Mouse (Mus musculus): ENCODE results near the gene Herpud1.

Herpud1 gene

DNA sequence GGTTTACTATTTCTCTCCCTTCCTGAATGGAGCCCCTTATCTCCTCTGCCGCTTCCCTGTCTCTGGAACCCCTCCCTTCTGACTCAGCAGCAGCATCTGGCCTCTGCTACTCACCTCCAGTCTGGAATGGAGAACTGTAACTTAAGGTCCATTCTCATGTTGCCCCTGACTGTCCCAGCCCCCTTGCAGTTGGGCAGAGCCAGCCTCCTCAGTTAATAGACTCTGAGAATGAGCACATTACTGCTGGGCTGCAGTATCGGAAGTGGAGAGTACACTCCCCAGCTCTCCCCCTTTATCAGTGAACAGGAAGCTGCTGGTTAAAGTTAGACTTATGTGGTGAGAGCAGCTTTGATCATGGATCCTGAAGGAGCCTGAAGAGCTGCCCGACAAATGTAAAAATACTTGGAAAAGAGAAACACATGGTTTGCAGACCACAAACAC is 10.7 kb upstream of the Herpud1 start:
- DNase-seq (ENCODE audit: low read depth) = peak; percentile 74

DNA sequence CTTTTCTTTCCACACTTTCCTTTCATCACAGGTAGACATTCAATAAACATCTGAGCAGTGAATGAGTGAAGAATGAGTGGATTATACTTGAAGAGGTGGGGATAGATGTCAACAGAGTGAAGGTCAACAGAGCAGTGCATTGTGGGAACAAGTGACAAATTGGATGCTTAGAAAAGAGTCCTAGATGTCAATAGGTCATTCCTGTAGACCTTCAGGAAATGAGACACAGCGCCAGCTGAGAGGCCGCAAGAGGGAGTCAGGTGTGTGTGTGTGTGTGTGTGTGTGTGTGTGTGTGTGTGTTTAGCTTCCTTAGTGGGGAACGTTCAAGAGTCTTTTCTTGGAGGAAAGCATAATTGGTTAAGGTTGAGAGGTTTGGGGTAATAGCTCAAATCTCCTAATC is 10.1 kb upstream of the Herpud1 start:
- DNase-seq (ENCODE audit: low read depth) = peak; percentile 50

DNA sequence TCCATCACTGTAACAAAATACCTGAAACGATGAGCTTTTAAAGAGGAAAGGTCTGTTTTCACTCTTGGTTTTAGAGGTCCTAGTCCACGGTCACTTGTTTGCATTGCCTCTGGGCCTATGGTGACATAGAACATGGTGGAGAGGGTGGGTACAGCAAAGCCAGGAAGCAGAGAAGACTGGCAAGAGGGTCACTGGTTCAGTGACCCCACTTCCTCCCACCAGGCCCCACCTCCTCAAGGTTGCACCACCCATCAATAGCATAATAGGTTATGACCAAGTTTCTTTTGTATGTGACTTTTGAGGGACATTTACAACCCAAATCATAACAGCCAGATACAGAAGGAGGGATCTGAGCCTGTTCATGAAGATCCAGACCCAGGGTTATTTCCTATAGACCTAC is 9.7 kb upstream of the Herpud1 start:
- DNase-seq (ENCODE audit: low read depth) = no peak

DNA sequence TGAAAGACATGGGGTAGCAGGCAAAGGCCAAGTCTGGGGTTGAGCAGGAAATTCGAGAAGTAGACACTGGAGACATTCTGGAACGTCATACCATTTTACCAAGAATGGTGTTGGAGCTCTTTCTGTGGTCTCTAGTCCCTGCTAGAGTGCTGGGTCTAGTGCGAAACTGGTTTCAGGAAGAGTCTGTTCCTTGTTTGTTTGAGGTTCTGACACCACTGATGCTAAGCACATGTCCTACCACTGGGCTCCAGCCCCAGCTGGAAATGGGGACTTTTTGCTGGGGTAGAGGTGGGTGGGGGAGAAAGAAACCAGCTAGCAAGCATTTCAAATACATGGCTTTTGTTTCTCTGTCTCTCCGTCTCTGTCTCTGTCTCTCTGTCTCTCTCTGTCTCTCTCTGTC is 9.2 kb upstream of the Herpud1 start:
- no peak for DNase-seq (ENCODE audit: low read depth)

DNA sequence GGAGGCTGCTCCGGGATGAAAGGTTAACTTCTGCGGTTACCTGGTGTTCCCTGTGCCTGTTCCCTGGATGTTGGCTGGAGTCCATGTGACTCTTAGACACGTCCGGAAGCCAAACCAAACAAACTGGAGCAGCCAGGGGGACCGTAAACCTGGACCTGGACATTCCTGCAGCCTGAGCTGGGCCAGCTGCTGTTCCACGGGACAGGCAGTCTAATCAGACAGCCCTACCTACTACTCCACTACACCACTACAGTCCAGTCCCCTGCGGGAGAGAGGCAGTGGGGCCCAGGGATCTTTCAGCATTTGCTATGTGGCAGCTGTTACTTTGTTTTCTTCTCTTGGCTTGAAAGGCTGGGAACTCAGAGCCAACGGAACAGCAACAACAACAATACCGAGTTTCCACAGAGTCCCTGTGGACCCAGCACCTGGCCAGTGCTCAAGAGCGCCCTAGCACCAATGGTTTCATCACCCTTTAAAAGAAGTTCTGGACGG is 8.5 kb upstream of the Herpud1 start:
- DNase-seq (ENCODE audit: low read depth) = no peak

DNA sequence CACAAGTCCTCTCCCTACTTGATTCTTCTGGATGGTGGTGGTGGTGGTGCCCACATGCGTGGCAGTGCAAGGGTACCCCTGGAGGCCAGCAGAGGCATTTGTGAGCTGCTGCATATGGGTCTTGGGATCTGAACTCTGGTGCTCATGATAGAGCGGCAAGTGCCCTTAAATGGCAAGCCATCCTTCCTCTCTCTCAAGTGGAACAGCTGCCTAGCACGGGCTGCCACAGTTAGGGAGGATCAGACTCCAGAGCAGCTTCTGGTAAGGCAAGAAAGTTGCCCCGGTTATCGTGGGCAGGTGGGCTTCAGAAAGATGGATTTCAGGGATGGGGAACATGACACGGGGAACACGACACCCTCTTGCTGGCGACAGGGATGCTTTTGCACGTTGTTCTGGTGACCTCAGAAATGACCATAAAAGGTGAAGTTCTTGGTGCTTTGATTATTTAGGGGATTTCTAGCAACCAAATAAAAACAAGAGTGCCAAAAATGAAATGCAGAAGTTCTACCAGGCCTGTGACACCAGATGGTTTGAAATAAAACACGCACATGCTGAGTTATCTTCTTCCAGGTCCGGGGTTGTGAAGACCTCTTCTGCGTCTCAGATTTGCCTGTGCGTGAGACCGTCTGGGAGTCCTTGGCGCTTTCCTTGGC is 7.3 kb upstream of the Herpud1 start:
- DNase-seq (ENCODE audit: low read depth) = no peak

DNA sequence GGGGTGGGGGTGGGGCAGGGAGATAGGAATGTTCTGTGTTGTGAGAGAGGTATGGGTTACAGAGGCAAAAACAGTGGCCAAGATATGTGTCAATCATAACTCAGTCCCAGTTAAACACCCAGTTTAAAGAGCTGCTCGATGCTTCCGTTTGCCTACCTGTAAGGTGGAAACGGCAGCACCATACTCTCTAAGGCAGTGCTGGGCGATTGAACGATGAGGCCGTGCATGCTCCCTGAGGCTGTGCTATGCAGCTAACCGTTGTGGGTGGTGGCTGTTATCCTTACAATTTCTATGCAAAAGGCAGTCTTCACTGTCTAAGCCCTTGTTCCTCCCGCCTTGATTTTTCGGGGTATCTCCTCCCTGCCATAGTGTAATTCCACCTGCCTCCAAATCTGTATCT is 6.6 kb upstream of the Herpud1 start:
- DNase-seq (ENCODE audit: low read depth) = no peak

DNA sequence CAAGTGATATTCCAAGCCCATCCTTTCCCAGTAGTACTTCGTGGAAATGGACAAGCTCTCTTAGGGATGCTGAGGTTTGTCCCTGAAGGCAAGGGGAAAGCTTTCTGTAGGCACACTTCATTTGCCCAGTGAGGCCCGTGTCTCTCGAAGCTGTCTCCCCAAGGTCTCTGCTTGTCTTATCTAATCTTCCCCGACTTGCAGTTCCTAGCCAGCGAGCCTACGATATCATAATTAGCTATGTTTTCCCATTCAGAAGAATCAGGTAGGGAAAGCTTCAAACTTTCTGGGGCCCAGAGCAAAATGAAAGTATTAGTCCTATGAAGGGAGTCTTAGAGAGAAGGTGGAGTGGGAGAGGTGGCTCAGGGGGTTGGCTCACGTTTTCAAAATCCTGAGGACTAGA is 2.1 kb upstream of the Herpud1 start:
- no peak for DNase-seq (ENCODE audit: low read depth)

DNA sequence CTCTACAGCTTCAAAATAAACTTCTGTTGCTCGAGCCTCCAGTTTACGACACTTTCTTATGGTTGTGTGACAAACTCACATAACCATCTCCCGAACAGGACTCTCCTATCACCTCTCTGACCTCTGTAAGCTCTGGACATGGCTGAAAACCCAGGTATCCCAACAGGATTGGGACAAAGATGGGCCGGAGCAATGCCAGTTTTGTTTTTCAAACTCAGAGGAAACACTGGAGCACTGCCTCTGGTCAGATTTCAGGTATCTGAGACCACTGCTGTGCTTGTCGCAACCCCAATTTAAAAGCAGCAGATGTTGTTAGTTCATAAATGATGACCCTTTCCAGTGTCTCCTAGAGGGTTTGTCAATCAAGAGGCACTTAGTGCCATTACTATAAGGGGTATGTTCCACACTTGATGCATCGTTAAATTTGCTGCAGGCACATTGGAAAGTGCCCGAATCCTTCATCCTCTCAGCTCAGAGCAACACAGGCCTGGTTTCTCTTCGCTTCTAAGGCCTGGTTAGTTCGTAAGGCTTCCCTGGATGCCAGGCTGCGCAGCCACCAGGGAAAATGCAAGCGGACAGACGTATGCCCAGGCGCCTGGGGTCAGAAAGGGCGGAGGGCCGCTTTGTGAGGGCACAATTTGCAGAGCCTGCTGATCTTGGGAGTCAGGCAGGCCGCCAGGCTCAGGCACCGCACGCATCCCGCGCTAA is 578 bp upstream of the Herpud1 start:
- no peak for DNase-seq (ENCODE audit: low read depth)

DNA sequence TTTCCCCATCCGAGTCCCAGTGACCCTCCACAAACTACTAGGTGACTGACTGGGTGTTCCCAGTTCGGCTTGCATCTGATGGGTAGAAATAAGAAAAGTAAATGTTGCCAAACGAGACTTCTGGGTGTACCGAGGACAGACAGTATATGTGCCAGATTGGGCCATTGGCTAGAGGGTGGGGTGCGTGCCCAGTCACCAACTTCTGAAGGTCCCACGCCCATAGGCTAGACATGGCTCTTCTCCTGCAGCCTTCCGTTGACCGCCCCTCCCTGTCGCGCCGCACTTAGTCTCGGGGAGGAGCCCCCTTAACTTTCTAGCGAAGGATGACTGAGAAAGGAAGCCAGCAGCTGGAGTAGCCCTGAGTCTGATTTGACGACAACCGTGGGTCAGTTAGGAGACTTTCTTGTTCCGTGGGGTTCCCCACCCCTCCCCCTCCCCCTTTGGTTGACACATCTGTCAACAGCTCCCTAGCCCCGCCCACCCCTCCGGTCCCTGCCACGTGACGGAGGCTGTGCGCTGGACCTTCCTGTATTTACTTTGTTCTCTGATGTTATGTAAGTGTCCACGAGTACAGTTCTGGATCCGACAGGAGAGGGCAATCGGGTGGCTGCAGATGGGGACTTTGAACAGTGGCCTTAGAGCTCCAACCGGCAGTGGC is 918 bp downstream of the Herpud1 start:
- peak; percentile 93 for DNase-seq (ENCODE audit: low read depth)

DNA sequence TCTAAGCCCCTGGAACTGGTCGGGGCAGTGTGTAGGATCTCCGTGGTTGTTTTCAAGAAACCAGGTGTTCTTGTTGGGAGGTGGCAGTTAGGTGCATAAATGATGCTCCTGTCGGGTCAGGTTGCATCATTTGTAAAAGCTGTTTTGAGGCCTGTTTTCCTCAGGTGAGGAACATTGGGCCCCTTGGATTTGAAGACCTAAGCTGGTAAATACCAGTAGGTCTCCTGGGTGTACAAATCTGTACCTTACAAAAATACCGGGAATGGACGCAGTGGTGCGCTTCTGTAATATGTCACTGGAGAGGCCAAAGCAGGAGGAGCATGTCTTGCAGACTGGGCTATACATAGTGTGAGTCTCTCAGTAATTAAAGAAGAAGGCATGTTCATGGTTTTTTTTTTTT is 1.5 kb downstream of the Herpud1 start:
- DNase-seq (ENCODE audit: low read depth) = peak; percentile 28

DNA sequence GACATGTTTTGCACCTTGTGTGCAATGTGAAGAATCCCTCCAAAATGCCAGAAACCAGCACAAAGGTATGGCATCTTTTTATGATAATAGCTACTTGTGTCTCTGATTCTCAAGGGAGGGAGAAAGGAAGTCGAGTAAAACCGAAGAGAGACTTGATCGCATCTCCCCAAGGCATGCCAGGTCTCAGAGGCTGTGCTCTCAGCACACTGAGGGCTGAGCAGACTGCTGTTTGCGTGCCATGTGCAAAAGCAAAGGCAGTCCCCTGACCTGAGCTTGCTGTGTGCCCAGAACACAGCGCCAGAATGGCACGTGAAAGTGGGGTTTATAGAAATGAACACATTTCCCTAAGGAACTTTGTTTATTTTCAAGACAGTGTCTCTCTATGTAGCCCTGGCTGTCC is 3.3 kb downstream of the Herpud1 start:
- DNase-seq (ENCODE audit: low read depth) = no peak

DNA sequence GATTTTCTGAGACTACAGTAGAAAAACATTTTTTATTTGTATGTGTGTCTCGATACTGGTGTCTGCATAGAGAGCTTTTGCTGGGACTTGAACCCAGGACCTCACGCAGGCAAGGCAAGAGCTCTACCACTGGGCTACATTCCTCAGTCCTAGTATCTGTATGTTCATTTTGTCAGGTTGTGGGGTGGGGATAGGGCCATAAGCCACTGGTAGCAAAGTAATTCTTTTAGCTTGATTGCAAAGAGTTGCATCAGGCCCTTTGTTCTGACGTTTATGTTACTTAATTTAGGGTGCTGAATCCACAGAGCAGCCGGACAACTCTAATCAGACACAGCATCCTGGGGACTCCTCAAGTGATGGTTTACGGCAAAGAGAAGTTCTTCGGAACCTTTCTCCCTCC is 4.2 kb downstream of the Herpud1 start:
- no peak for DNase-seq (ENCODE audit: low read depth)

DNA sequence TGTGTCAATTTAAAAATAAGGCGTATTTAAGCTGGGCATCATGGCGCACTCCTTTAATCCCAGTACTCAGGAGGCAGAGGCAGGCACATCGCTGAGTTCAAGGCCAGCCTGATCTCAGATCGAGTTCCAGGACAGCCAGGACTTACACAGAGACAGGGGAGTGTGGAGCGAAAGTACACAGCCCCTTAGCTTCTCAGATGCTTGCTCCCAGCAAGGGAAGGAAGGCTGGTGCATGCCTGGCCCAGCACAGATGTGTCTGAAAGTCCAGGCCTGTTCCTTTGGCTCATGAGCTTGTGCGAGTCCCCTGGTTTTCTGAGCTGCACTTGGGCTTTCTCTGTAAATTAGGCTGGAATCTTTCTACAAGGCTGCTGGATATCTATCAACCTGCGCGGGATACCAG is 4.7 kb downstream of the Herpud1 start:
- DNase-seq (ENCODE audit: low read depth) = no peak

DNA sequence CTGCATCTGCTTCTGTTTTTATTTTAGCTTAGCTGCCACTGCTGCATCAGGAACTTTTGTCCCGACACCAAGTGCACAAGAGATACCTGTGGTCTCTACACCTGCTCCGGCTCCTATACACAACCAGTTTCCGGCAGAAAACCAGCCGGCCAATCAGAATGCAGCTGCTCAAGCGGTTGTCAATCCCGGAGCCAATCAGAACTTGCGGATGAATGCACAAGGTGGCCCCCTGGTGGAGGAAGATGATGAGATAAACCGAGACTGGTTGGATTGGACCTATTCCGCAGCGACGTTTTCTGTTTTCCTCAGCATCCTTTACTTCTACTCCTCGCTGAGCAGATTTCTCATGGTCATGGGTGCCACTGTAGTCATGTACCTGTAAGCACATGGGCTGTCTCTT is 5.9 kb downstream of the Herpud1 start:
- peak; percentile 63 for DNase-seq (ENCODE audit: low read depth)

DNA sequence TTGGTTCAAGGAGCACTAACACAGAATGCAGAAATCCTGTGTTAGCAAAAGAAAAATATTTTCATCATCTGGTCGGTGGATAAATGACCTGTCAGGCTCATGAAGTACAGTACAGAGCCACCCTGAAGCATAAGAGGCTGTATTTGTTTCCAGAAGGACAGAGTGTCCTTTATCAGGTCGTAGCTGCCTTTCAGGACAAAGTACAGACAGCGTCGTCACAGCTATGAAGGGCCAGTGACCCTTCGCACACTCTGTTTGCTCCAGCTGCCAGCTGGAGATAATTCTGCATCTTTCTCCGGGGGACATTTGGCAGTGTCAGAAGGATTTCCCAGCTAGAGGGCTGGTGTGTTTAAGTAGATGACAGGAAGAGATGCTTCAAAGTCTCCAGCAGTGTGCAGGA is 6.4 kb downstream of the Herpud1 start:
- no peak for DNase-seq (ENCODE audit: low read depth)

DNA sequence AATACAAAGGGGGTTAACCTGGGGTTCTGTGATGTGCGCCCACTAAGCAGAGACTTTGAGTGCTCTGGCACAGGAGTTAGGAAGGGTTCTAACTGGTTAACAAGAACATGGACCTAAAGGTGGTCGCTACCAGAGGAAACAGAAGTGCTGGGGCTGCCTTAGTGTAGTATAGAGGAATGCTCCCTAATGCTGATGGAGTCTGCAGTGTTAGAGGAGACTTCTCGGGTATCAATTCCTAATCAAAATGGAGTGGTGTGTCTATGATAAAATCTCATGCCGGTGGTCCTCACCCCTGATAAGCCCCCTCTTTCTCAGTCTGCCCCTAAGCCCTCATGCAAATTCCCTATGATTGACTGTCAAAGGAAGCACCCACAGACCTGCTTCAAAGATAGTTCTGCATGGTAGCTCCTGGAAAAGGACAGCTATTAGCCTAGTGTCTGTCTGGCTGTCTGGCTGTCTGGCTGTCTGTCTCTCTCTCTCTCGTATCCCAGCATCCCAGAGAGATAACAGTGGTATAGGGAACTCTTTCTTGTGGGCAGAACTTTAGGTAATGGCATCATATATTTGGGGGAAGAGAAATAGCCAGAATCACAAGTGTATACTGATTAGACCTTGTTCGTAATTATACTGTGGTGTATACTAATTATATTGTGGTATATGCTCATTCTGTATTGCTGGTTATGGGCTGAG is 9.8 kb downstream of the Herpud1 start:
- DNase-seq (ENCODE audit: low read depth) = no peak

DNA sequence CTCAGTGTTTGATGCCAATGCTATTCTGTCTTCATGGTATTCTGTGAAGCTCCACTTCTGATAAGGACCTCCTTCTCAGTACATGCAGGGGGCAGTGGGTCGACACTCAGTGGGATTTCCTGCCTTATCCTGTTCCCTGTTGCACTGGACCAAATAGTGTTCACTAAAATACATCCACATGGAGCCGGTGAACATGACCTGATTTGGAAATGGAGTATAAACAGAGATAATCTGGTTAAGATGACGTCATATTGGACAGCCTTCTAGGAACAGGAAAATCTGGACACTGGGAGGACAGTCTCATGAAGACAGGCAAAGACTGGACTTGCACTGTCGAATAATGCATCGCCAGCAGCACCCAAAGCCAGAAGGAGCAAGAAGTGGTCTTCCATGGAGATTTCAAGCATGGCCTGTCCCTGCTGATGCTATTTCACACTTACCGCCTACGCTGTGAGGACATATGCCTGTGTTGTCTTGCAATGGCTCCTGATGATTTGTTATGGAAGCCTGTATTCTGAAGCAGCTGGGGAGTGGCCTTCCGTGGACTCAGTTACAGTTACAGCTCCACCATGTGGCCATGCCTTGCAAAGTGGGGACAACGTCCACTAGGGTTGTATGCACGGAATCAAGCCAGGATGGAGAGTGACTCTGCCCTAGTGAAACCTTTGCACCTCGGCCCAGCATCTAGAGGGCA is 10.9 kb downstream of the Herpud1 start:
- peak; percentile 67 for DNase-seq (ENCODE audit: low read depth)

DNA sequence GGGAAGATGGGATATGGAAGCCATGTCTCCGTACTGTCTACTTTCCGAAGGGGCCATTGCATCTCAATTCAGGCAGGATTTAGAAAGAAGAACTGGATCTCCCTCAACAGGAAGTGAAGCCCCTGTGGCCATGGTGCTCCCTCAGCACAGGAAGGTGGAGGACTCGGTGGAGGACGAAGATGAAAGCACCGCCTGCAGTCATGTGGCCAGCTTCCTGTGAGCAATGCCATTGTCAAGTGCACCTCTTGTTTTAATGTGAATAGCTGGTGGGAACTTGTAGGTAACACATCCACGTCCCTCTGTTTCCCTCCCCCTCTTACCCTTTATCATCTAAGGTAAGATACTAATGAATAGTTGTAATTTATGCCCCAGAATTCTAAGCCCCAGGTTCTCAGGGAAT is 12.3 kb downstream of the Herpud1 start:
- no peak for DNase-seq (ENCODE audit: low read depth)

DNA sequence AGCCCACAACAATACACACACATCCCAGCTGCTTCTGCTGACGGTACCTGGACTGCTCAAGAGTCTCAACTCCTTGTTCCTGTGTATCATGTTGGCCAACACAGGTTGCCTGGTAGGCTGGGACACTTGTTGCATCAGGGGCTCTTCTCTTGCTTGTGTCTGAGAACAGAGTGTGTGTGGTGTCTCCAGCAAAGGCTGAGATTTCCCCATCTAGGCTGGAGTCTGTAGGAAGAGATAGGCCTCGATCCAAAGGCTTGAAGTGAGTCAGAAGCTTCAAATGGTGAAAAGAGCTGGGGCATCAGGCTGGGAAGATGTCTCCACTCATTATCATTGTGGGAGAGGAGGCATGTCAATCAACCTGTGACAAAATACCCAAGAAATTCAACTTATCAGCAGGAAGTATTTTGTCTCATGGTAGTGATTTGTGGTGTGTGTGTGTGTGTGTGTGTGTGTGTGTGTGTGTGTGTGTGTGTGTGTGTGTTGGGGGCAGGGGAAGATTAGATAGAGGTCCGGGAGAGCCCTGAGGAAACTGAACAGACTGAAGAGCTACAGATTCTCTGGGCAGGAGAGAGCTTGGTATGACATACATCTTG is 13.2 kb downstream of the Herpud1 start:
- DNase-seq (ENCODE audit: low read depth) = peak; percentile 28

DNA sequence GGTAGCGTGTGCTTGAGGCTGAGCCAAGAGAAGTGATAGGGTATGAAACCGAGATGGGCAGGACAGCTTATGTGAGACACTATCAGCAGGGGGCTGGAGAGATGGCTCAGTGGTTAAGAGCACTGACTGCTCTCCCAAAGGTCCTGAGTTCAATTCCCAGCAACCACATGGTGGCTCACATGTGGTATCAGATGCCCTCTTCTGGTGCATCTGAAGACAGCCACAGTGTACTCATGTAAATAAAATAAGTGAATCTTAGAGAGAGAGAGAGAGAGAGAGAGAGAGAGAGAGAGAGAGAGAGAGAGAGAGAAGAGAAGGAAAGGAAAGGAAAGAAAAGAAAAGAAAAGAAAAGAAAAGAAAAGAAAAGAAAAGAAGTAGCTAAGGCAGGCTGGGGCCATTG is 13.7 kb downstream of the Herpud1 start:
- DNase-seq (ENCODE audit: low read depth) = peak; percentile 24
